Mouse (Mus musculus) forebrain, embryonic 14.5 days (tissue): Measurements from ENCODE around the gene Adamtsl4. TPM values are rescaled to one million over a fixed set of nuclear protein-coding genes. Genes with fewer than 3 reads are reported as not detected.
"Not testable (repeated sequence)": the region's sequence is repeated elsewhere in the genome, so short reads cannot be mapped to it uniquely, and the experiment has no call there.

Source experiments
- ATAC-seq: fragments of 200-750 bp; cut with Nextera tagmentation; 2 replicates; pipeline ENCODE4 v1.8.0; 2017; ENCODE audit warnings: mild to moderate bottlenecking, moderate library complexity
- DNase-seq: peaks from one replicate; pipeline ENCODE4 v3.0.0-alpha.2; 2015; ENCODE audit warnings: low spot score
- H3K27ac ChIP-seq: fragments of 300-500 bp; sonication (generic); 2 replicates; pipeline ENCODE4 v1.5.1; 2014; ENCODE audit warnings: low read depth, mild to moderate bottlenecking, control low read depth, low read length, moderate library complexity
- H3K27me3 ChIP-seq: fragments of 300-500 bp; sonication (generic); replicated peaks from 2 replicates; pipeline ENCODE4 v1.6.1; 2014; ENCODE audit warnings: low read length, control low read depth, mixed read lengths; ENCODE audit not compliant: control insufficient read depth, insufficient read depth
- H3K36me3 ChIP-seq: fragments of 300-500 bp; sonication (generic); 2 replicates; pipeline ENCODE4 v1.6.1; 2014; ENCODE audit warnings: low read length, control low read depth; ENCODE audit not compliant: control insufficient read depth, insufficient read depth
- H3K4me1 ChIP-seq: fragments of 300-500 bp; sonication (generic); 2 replicates; pipeline ENCODE4 v1.6.1; 2014; ENCODE audit warnings: antibody characterized with exemption, low read length, control low read depth; ENCODE audit not compliant: control insufficient read depth, insufficient read depth
- H3K4me2 ChIP-seq: fragments of 300-500 bp; sonication (generic); 2 replicates; pipeline ENCODE4 v1.6.1; 2014; ENCODE audit warnings: mild to moderate bottlenecking, control low read depth, low read length
- H3K4me3 ChIP-seq: fragments of 300-500 bp; sonication (generic); 2 replicates; pipeline ENCODE4 v1.5.1; 2014; ENCODE audit warnings: low read depth, low read length, control low read depth
- H3K9ac ChIP-seq: fragments of 300-500 bp; sonication (generic); 2 replicates; pipeline ENCODE4 v1.6.1; 2014; ENCODE audit warnings: mild to moderate bottlenecking, low read length, control low read depth, moderate library complexity
- H3K9me3 ChIP-seq: fragments of 300-500 bp; sonication (generic); replicated peaks from 2 replicates; pipeline ENCODE4 v1.6.1; 2016; ENCODE audit warnings: low read length, control low read depth, mixed read lengths; ENCODE audit not compliant: control insufficient read depth
- WGBS: fragments of 180-500 bp; shearing (Covaris S2); extraction: QIAGEN DNeasy Blood & Tissue Kit; methylation state at CpG from one replicate; pipeline ENCODE4 v1.1.7; 2014; 5-methylcytosine and 5-hydroxymethylcytosine counted together
- polyA plus RNA-seq: library from polyadenylated mRNA; unstranded; fragments of >200 nt; fragmentation: Nextera tagmentation; extraction: Ambion mirVana; gene quantifications from 2 replicates; pipeline ENCODE4 v1.2.1, GENCODE M21; 2014

Gene Adamtsl4
- polyA plus RNA-seq, 1 experiment from 2014 or later: 0.13 TPM

DNA sequence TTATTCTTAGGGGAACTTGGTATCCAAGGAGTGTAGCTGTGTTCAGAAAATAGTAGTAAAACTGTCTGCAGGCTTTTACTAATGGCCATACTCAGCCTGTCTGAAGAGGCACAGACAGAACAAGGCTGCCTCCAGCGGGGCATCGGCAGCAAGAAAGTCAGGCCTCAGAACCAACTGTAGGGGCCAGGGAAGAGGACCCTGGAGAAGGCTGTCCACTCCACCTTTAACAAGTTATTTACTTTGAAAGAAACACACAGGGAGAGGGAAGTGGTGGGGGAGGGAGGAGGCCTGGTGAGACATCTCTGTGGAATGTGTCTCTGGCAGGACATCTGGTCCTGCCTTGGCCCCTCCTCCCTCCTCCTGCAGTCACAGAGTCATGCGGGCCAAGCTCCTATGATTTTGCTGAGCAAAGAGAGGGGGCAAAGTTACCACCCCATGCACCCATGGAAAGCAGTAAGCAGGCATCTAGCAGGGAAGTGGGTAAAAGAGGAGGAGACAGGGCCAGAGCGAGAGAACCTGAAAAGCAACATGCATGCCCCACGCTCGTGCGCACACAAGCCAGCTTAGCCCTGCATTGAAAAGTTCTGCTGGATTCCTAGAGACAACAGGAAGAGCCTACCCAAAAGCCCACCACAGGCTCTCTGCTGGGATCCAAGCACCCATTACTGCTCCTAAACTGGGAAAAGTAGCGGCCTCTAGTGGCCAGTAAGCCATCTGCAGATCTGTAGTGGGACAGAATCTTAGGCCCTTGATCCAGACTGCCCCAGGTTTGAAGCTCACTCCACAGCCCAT is 12.2 kb downstream of the Adamtsl4 start:
- Histone ChIP-seq H3K4me3 (no peak overlapping the region), H3K9me3 (no peaks in the 10 kb centered on the region), H3K4me1 (no peaks in the 10 kb centered on the region), H3K9ac (no peak overlapping the region), H3K27me3 (no peaks in the 10 kb centered on the region), H3K36me3 (peaks cover 18% of the 10 kb centered on the region), H3K27ac (peak overlapping the region; percentile 6; the same call in 1 of the 2 replicates), H3K4me2 (no peak overlapping the region)
- ATAC-seq (peak; percentile 55), DNase-seq (peak; percentile 81)
- WGBS: 39% methylated on average over 7 of the region's 8 CpGs

DNA sequence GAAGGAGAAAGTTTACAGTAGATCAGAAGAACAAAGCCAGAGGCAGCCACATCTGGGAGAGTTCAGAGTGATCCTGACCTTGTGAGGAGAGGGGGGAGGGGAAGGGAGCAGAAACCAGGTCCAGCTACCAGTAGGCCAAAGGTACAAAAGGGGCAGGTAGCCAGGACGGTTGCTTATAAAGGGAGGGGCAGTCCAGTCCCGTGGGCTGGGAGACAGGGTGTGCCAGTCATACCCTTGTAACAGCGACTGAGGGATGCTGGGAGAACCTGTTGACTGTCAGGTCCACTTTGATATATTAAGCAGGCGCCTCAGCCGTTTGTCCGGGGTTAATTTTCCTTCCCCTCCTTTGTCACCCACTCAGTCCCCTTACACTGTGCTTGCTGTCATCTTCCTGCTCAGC is 12.9 kb downstream of the Adamtsl4 start:
- Histone ChIP-seq H3K9me3 (no peaks in the 10 kb centered on the region), H3K27me3 (no peaks in the 10 kb centered on the region), H3K9ac (no peak overlapping the region), H3K4me3 (no peak overlapping the region), H3K4me2 (no peak overlapping the region), H3K36me3 (peaks cover 18% of the 10 kb centered on the region), H3K27ac (peak overlapping the region; percentile 6; the same call in 1 of the 2 replicates), H3K4me1 (no peaks in the 10 kb centered on the region)
- ATAC-seq (no peak), DNase-seq (no peak)
- WGBS: 35% methylated on average over 6 of the region's 6 CpGs

DNA sequence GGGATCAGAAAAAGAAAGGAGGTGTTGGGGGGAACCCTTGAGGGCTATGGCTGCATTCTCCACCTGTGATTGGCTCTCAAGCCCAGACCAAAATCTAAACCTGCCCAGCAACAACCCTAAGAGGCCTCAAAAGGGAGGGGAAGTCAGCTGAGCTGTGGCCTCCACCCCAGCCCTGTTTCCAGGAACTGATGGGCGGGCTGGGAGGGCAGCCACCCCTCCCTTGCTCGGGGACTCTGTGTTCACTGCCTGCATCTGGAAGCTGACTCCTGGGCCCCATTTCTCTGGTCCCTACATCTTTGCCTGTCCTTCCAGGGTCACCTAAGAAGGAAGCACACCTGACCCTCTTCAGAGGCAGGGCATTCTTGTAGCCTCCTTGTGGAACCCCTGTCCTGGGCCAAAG is 13.5 kb downstream of the Adamtsl4 start:
- no peak overlapping the region for H3K27ac ChIP-seq
- no peaks in the 10 kb centered on the region for H3K27me3 ChIP-seq
- H3K4me2 ChIP-seq: no peak overlapping the region
- H3K9ac ChIP-seq: no peak overlapping the region
- peaks cover 22% of the 10 kb centered on the region for H3K36me3 ChIP-seq
- 40% methylated on average over 2 of the region's 2 CpGs for WGBS
- no peaks in the 10 kb centered on the region for H3K4me1 ChIP-seq
- ATAC-seq (no peak), DNase-seq (no peak)
- no peak overlapping the region for H3K4me3 ChIP-seq
- H3K9me3 ChIP-seq: no peaks in the 10 kb centered on the region

DNA sequence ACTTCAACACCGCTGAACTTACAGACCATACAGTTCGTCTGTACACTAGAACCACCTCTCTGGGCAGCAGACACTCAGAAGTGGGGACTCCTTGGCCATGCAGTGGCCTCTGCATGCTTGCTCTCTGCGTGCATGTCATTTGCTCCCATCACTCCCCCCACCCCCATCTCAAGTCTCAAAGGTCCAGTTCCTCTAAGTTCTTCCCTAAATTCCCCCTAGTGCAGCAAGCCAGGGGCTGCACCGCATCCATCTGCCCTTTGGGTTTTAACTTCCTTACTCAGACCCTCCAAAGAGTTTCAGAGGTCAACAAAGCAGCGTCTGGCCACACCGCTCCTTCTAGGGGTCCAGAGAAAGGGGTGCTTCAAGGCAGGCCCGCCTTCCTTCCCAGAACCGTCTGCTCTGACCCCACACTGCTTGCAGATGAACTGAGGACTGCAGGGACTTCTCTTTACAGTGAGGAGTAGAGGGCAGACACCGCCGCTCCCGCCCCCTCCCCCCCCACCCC is 14.0 kb downstream of the Adamtsl4 start:
- DNase-seq (no peak), ATAC-seq (no peak)
- Histone ChIP-seq H3K9ac (no peak overlapping the region), H3K27me3 (no peaks in the 10 kb centered on the region), H3K36me3 (peaks cover 22% of the 10 kb centered on the region), H3K9me3 (no peaks in the 10 kb centered on the region), H3K4me2 (no peak overlapping the region), H3K4me1 (no peaks in the 10 kb centered on the region), H3K27ac (0 out of 2 replicates have a peak overlapping the region, but pooled peaks have one; percentile 3), H3K4me3 (no peak overlapping the region)
- WGBS: 32% methylated on average over 11 of the region's 11 CpGs

DNA sequence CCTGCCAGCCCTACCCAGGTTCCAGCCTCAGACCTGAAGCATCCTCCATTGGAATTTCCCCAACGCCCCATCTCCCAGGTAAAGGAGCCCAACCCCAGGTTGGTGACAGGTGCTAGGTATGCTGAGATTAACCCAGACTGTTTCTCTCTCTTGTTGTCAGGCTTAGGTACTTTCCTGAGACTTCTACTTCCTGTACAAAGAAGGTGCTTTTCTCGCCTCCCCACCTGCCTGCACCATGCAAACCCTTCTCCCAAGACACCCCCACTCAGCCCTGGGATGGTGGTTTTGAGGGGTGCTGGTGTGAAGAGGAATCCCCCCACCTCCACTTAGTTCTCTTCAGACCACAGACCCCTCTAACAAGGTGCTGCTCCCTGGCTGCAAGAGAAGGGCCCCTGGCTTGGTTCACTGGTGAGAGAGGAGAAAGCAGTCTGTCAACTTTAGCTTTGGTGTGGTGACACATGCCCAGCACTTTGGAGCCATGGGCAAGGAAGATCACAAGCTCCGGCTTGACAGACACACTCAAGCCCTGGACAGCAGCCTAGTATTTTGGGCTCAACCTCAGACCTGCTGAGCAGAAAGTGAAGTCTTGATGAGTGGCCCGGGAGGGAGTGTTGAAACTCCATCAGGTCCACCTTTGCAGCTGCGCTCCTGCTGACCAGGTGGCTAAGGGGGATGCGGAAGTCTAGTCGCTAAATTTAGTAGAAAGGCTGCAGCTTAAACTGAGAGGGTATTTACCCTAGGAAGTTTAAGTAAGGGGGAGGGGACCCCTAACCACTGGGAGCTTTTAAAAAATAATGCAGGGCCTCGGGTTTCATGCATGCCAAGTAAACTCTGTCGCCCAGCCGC is 14.6 kb downstream of the Adamtsl4 start:
- no peaks in the 10 kb centered on the region for H3K27me3 ChIP-seq
- H3K9ac ChIP-seq: no peak overlapping the region
- WGBS: 58% methylated on average over 10 of the region's 10 CpGs
- H3K36me3 ChIP-seq: peaks cover 22% of the 10 kb centered on the region
- no peak overlapping the region for H3K4me2 ChIP-seq
- no peak overlapping the region for H3K4me3 ChIP-seq
- H3K9me3 ChIP-seq: no peaks in the 10 kb centered on the region
- DNase-seq (no peak), ATAC-seq (no peak)
- H3K27ac ChIP-seq: no peak overlapping the region
- H3K4me1 ChIP-seq: peaks cover under 1% of the 10 kb centered on the region; the same call in 1 of the 2 replicates

DNA sequence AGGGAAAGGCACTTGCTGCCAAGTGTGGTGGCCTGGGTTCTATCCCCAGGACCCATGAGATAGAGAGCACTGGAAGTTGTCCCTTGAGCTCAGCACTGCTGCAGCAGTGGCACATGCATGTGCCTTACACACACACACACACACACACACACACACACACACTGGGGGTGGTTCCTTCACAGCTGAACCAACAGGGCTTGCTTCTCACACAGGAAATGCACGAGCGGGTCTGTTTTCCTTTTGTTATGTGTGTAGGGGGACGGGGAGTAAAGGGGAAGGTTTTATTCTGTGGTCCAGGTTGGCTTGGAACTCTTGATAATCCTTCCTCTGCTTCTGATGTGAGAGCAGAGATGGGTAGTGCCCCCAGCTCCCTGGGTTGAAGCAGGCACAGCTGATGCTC is 15.3 kb downstream of the Adamtsl4 start:
- Histone ChIP-seq H3K27me3 (no peaks in the 10 kb centered on the region), H3K4me1 (peaks cover 6% of the 10 kb centered on the region; the same call in 1 of the 2 replicates), H3K4me2 (no peak overlapping the region), H3K9ac (no peak overlapping the region), H3K9me3 (no peaks in the 10 kb centered on the region), H3K27ac (no peak overlapping the region), H3K4me3 (no peak overlapping the region), H3K36me3 (peaks cover 22% of the 10 kb centered on the region)
- ATAC-seq (no peak), DNase-seq (no peak)
- 66% methylated on average over 3 of the region's 3 CpGs for WGBS

DNA sequence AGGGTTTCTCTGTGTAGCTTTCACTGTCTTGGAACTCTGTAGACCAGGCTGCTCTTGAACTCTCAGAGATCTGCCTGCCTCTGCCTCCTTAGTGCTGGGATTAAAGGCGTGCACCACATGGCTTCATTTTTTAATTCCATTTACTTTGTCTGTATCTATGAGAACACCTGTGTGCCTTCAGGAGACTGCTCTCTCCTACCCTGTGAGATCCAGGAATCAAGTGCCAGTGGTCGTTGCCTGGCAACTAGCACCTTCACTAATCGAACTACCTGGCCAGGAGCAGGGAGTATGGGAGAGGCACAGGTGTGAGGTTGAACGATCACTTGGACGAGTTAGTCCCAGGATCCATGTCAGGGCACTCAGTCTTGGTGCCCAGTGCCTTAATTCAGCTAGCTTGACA is 16.5 kb downstream of the Adamtsl4 start:
- no peak overlapping the region for H3K4me2 ChIP-seq
- no peak overlapping the region for H3K9ac ChIP-seq
- H3K4me3 ChIP-seq: no peak overlapping the region
- H3K27ac ChIP-seq: no peak overlapping the region
- ATAC-seq (no peak), DNase-seq (no peak)
- H3K27me3 ChIP-seq: no peaks in the 10 kb centered on the region
- no peaks in the 10 kb centered on the region for H3K9me3 ChIP-seq
- peaks cover 9% of the 10 kb centered on the region; the same call in 1 of the 2 replicates for H3K4me1 ChIP-seq
- WGBS: 94% methylated on average over 5 of the region's 5 CpGs
- peaks cover 20% of the 10 kb centered on the region for H3K36me3 ChIP-seq

DNA sequence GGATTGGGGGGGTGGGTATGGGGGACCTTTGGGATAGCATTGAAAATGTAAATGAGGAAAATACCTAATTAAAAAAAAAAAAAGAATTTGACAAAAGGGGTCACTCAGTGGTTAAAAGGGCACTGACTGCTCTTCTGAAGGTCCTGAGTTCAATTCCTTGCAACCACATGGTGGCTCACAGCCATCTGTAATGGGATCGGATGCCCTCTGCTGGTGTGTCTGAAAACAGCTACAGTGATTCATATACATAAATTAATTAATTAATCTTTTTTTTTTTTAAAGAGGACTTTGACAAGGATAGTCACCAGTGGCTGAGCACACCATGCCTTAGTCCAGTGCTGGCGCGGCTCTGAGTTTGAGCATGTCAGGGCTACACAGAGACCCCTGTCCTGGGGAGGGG is 17.3 kb downstream of the Adamtsl4 start:
- WGBS: 97% methylated on average over 3 of the region's 3 CpGs

More for the DNA sequence above, 17.3 kb downstream of the Adamtsl4 start:
- H3K36me3 ChIP-seq: peaks cover 25% of the 10 kb centered on the region
- not testable (repeated sequence) for H3K27ac ChIP-seq, H3K9ac ChIP-seq, ATAC-seq, H3K4me2 ChIP-seq, H3K4me3 ChIP-seq, H3K9me3 ChIP-seq, H3K27me3 ChIP-seq, DNase-seq, H3K4me1 ChIP-seq
